Mouse (Mus musculus): ENCODE results near the gene Sgta. TPM values are rescaled to one million over a fixed set of nuclear protein-coding genes. Genes with fewer than 3 reads are reported as not detected.

Gene Sgta
- polyA plus RNA-seq, 1 experiment from 2014 or later: 124 TPM

DNA sequence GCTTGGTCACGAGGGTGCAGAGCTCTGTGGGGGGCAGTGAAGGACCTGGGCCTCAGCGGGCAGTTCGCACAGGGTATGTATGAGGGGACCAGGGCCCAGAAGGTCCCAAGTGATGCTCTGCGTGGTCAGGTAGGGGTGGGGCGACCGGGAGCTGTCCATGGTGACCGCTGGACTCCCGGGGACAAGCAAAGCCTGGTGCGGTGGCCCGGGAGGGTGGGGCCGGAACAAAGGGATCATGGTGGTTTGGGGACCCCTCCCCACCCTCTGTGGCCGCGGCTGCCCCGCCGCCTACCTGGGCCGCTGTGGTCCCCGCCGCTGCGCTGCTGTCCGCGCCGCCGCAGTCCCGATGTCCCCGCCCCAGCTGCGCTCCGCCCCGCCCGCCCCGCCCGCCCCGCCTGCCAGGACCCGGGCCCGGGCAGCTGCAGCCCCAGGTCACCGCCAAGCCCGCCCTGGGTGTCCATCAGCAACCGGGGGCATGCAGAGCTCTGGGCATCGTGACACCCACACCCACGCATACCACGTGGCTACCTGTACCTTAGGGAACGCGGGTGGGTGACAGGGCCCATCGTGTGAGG lies 34.8 kb downstream of the Sgta start:
- Histone ChIP-seq H3K9ac (ENCODE audit: low read depth, low read length) (no peak overlapping the region), H3K4me1 (replicated peaks; ENCODE audit: control insufficient read depth, insufficient read depth, low read length) (no peaks in the 10 kb centered on the region), H3K36me3 (ENCODE audit: control insufficient read depth, insufficient read depth) (0 out of 2 replicates have a peak, but pooled peaks cover 3% of the 10 kb centered on the region), H3K27ac (ENCODE audit: low read depth, low read length) (no peak overlapping the region), H3K4me3 (ENCODE audit: low read depth, low read length) (peak overlapping the region; percentile 25), H3K9me3 (ENCODE audit: control insufficient read depth) (no peaks in the 10 kb centered on the region), H3K4me2 (replicated peaks; ENCODE audit: low read depth) (peak overlapping the region; percentile 52), H3K27me3 (replicated peaks; ENCODE audit: control insufficient read depth, insufficient read depth, low read length) (peaks cover 32% of the 10 kb centered on the region)
- no peak for ATAC-seq
- no peak for TF ChIP-seq CTCF (IDR thresholded peaks at IDR 0.05; ENCODE audit: low read depth)
- WGBS: 2% methylated on average over 42 of the region's 43 CpGs

DNA sequence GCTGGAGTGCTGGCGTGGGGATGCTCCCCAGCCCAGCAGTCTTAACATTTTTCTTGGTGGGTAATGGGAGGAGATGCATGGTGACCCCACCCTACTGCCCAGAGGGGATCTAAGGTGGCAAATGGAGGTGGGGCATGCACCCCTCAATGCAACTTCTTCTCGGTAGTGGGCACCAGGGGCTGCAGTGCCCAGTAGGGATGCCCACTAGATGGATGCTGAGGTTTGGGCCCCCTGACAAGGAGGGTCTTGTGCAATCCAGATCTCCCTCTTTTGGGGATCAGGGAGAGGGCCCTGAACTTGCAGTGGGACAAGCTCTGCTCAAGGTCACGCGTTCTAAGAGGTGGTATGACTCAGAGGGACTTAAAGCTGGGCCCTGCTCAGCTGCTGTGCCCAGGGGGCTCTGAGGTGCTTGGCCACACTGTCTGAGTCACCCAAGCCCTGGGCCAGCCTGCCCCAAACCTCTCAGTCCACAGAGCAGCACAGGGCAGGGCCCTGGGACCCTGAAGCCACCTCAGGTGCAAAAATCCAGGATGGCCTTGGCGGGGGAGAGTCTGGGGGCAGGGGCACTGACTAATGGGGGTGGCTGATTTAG lies 35.5 kb downstream of the Sgta start:
- H3K4me3 ChIP-seq (ENCODE audit: low read depth, low read length): no peak overlapping the region
- H3K27ac ChIP-seq (ENCODE audit: low read depth, low read length): no peak overlapping the region
- no peaks in the 10 kb centered on the region for H3K36me3 ChIP-seq (ENCODE audit: control insufficient read depth, insufficient read depth)
- no peaks in the 10 kb centered on the region for H3K4me1 ChIP-seq (replicated peaks; ENCODE audit: control insufficient read depth, insufficient read depth, low read length)
- H3K27me3 ChIP-seq (replicated peaks; ENCODE audit: control insufficient read depth, insufficient read depth, low read length): peaks cover 32% of the 10 kb centered on the region
- no peak for ATAC-seq
- H3K9ac ChIP-seq (ENCODE audit: low read depth, low read length): no peak overlapping the region
- no peak overlapping the region for H3K4me2 ChIP-seq (replicated peaks; ENCODE audit: low read depth)
- no peak for TF ChIP-seq CTCF (IDR thresholded peaks at IDR 0.05; ENCODE audit: low read depth)
- no peaks in the 10 kb centered on the region for H3K9me3 ChIP-seq (ENCODE audit: control insufficient read depth)
- WGBS: 71% methylated on average over 5 of the region's 5 CpGs

DNA sequence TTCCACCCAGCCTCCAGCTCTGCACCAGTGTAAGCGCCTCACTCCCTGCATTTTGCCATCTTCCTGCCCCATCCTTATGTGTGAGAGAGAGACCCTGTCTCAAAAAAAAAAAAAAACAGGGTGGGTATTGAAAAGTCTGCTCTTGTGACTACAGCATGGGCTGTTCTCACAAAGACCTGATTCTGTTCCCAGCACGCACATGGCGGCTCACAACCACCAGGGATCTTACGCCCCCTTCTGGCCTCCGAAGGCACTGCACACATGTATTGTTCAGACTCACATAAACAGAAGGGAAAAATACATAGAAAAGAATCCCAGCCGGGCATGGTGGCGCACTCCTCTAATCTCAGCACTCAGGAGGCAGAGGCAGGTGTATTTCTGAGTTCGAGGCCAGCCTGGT lies 37.2 kb downstream of the Sgta start:
- H3K27ac ChIP-seq (ENCODE audit: low read depth, low read length): no peak overlapping the region
- no peaks in the 10 kb centered on the region for H3K9me3 ChIP-seq (ENCODE audit: control insufficient read depth)
- peaks cover 32% of the 10 kb centered on the region for H3K27me3 ChIP-seq (replicated peaks; ENCODE audit: control insufficient read depth, insufficient read depth, low read length)
- peak; percentile 45 for TF ChIP-seq CTCF (IDR thresholded peaks at IDR 0.05; ENCODE audit: low read depth)
- H3K9ac ChIP-seq (ENCODE audit: low read depth, low read length): no peak overlapping the region
- H3K4me1 ChIP-seq (replicated peaks; ENCODE audit: control insufficient read depth, insufficient read depth, low read length): no peaks in the 10 kb centered on the region
- H3K4me3 ChIP-seq (ENCODE audit: low read depth, low read length): no peak overlapping the region
- ATAC-seq: no peak
- no peaks in the 10 kb centered on the region for H3K36me3 ChIP-seq (ENCODE audit: control insufficient read depth, insufficient read depth)
- 65% methylated on average over 8 of the region's 8 CpGs for WGBS
- H3K4me2 ChIP-seq (replicated peaks; ENCODE audit: low read depth): no peak overlapping the region

DNA sequence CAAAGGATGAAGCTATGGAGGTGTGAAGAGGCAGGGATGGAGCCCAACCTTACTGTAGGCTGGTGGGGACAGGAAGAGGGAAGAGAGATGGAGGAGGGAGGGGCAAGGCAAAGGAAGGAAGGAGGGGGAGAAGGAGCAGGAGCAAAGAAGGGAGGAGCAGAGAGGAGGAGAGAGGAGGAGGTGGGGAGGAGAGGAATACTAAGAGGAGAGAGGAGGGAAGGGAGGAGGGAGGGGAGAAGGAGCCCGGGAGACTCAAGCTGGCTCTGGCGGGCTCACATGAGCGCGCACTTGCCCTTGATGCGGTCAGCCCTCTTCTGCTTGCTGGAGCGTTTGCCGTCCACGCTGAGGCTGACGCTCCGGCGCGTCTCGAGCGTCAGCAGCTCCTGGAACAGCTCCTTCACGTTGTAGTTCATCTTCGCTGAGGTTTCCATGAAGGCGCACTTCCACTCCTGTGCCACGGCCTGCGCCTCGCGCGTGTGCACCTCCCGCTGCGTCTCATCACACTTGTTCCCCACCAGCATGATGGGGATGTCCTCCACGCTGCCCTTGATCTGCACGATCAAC lies 38.4 kb downstream of the Sgta start:
- Histone ChIP-seq H3K4me1 (replicated peaks; ENCODE audit: control insufficient read depth, insufficient read depth, low read length) (no peaks in the 10 kb centered on the region), H3K36me3 (ENCODE audit: control insufficient read depth, insufficient read depth) (no peaks in the 10 kb centered on the region), H3K27me3 (replicated peaks; ENCODE audit: control insufficient read depth, insufficient read depth, low read length) (peaks cover 32% of the 10 kb centered on the region), H3K4me2 (replicated peaks; ENCODE audit: low read depth) (no peak overlapping the region), H3K9me3 (ENCODE audit: control insufficient read depth) (no peaks in the 10 kb centered on the region), H3K4me3 (ENCODE audit: low read depth, low read length) (no peak overlapping the region), H3K9ac (ENCODE audit: low read depth, low read length) (no peak overlapping the region), H3K27ac (ENCODE audit: low read depth, low read length) (no peak overlapping the region)
- no peak for ATAC-seq
- 16% methylated on average over 26 of the region's 26 CpGs for WGBS
- no peak for TF ChIP-seq CTCF (IDR thresholded peaks at IDR 0.05; ENCODE audit: low read depth)

DNA sequence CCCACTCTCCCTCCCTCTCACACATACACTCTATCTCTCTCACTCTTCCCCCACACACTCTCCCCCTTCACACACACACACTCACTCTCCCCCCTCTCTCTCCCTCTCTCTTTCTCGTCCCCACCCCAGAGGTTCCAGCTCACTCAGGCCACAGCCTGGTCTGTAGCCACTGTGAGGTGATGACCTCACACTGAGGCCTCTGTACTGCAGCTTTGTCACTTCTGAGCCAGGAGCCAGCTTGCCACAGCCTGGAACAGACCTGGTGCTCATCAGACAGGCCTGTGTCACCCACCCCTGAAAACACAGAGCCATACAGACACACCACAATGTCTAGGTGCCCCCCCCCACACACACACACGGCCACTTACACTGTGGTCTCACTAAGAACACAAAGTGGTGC lies 39.8 kb downstream of the Sgta start:
- ATAC-seq: no peak
- Histone ChIP-seq H3K4me1 (replicated peaks; ENCODE audit: control insufficient read depth, insufficient read depth, low read length) (no peaks in the 10 kb centered on the region), H3K4me2 (replicated peaks; ENCODE audit: low read depth) (no peak overlapping the region), H3K27ac (ENCODE audit: low read depth, low read length) (no peak overlapping the region), H3K9me3 (ENCODE audit: control insufficient read depth) (no peaks in the 10 kb centered on the region), H3K9ac (ENCODE audit: low read depth, low read length) (no peak overlapping the region), H3K4me3 (ENCODE audit: low read depth, low read length) (no peak overlapping the region), H3K36me3 (ENCODE audit: control insufficient read depth, insufficient read depth) (no peaks in the 10 kb centered on the region), H3K27me3 (replicated peaks; ENCODE audit: control insufficient read depth, insufficient read depth, low read length) (peaks cover 22% of the 10 kb centered on the region)
- 68% methylated on average over 2 of the region's 2 CpGs for WGBS
- no peak for TF ChIP-seq CTCF (IDR thresholded peaks at IDR 0.05; ENCODE audit: low read depth)

DNA sequence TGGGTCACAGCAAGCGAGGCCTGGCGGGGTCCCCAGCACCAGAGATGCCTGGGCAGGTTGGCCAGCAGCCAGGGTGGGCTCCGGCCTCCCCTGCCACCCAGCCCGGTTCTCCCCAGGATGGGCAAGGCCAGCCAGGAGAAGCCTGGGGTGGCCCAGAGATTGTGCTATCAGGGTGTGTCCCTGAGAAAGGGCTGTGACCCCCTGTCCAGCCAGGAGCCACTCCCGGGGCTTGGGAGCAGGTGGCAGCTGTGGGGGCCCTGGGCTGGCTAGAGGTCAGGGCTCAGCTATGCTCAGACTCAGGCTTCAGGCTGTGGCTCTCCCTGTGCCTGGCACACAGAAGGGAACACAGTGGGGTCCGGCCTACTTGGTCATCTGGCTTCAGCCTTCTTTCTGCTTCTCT lies 40.3 kb downstream of the Sgta start:
- Histone ChIP-seq H3K4me1 (replicated peaks; ENCODE audit: control insufficient read depth, insufficient read depth, low read length) (no peaks in the 10 kb centered on the region), H3K27ac (ENCODE audit: low read depth, low read length) (no peak overlapping the region), H3K36me3 (ENCODE audit: control insufficient read depth, insufficient read depth) (no peaks in the 10 kb centered on the region), H3K9ac (ENCODE audit: low read depth, low read length) (no peak overlapping the region), H3K9me3 (ENCODE audit: control insufficient read depth) (no peaks in the 10 kb centered on the region), H3K27me3 (replicated peaks; ENCODE audit: control insufficient read depth, insufficient read depth, low read length) (peaks cover 17% of the 10 kb centered on the region), H3K4me2 (replicated peaks; ENCODE audit: low read depth) (no peak overlapping the region), H3K4me3 (ENCODE audit: low read depth, low read length) (no peak overlapping the region)
- WGBS: 71% methylated on average over 6 of the region's 6 CpGs
- no peak for TF ChIP-seq CTCF (IDR thresholded peaks at IDR 0.05; ENCODE audit: low read depth)
- ATAC-seq: no peak
